Mouse (Mus musculus): ENCODE results near the gene Skp2. TPM values are rescaled to one million over a fixed set of nuclear protein-coding genes. Genes with fewer than 3 reads are reported as not detected.
A peak's percentile ranks its signal among the peaks of the same experiment; 100 is the strongest.

Skp2 gene
- polyA plus RNA-seq, 1 experiment: 22.1 TPM

DNA sequence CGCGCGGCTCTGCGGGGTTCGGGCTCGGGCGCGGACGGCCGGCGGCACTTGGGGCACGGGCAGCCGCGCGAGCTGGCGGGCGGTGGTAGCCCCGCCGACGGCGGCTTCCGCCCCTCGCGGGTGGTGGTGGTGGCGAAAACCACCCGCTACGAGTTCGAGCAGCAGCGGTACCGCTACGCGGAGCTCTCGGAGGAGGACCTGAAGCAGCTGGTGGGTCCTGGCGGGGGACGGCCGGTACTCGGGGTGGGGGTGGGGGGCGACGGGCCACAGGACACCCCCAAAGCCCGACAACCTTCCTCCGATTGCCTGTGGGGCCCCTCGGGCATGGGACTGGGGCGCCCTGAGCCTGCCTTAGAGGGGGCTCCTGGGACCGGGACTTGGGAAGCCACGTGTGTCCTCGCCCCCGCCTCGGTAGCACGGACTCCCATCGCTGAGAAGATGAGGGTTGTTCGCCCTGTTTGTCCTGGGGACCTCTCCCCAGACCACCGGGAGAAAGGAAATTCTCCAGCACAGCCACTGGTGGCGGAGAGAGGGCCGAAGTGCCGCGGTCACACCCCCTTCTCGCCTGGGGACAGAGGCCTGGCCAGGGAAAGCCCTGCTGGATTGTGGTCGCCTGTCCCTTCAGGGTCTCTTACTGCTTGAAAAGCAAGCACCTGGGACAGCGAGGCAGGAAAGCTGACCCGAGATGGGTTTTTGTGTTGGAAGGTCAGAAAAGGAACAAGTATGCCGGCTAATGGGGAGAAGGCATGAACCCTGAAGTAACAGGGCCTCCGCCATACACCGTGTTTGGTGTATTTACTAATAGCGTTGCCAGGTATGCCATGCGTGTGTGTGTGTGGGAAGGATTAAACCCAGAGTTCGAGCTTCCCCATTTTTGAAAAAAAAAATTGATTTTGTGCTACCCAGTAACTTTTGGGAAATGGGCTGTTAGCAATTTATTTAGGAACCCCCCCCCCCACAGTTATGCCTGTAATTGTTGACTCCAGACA, 83.4 kb downstream of the Skp2 start:
- Histone ChIP-seq H3K4me1 (ENCODE audit: control insufficient read depth, insufficient read depth, low read length) (peaks cover 6% of the 10 kb centered on the region), H3K27ac (ENCODE audit: insufficient read depth, low read length) (no peak overlapping the region), H3K4me3 (ENCODE audit: insufficient read depth, low read length) (peak overlapping the region; percentile 61)
- no peak for TF ChIP-seq POLR2A (IDR thresholded peaks at IDR 0.05; ENCODE audit: low read depth, low read length)
- TF ChIP-seq CTCF (IDR thresholded peaks at IDR 0.05; ENCODE audit: borderline replicate concordance, insufficient read depth, low read length): no peak

DNA sequence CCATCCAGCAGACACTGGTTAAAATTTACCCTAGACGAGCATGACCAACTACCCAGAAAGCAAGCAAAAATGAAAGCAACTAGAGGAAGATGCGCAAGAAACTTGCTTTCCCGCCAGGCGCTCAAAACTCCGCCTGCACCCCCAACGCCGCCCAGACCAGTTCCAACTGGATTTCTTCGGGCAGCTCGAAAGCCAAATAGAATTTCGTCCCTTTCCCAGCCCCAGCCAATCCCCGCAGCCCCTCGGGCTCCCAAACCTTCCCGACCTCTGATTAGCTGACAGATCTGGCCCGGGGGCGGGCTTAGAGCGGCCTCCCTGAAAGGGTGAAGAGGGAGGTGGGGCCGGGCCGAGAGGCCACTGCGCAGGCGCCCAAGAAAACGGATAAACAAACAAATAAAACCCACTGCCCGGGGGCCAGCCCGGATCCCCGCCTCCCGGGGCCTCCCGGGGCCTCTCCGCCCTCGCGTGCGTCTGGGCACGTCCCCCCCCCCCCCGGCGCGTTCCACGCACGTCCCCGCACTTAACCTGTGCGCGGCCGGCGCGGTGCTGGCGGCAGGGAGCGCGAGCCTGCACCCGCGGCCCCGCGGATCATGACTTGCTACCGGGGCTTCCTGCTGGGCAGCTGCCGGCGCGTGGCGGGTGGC, 84.2 kb downstream of the Skp2 start, which contains the start of gene Nadk2:
Nadk2 (plus strand) TSS at position 349 of the 644 bp plus-strand sequence.
- Histone ChIP-seq H3K4me1 (ENCODE audit: control insufficient read depth, insufficient read depth, low read length) (peaks cover 6% of the 10 kb centered on the region), H3K4me3 (ENCODE audit: insufficient read depth, low read length) (peak within 1 kb of the TSS; percentile 91), H3K27ac (ENCODE audit: insufficient read depth, low read length) (peak within 1 kb of the TSS; percentile 60; the same call in 1 of the 2 replicates)
- TF ChIP-seq CTCF (IDR thresholded peaks at IDR 0.05; ENCODE audit: borderline replicate concordance, insufficient read depth, low read length): no peak
- peak; percentile 52 for TF ChIP-seq POLR2A (IDR thresholded peaks at IDR 0.05; ENCODE audit: low read depth, low read length)

DNA sequence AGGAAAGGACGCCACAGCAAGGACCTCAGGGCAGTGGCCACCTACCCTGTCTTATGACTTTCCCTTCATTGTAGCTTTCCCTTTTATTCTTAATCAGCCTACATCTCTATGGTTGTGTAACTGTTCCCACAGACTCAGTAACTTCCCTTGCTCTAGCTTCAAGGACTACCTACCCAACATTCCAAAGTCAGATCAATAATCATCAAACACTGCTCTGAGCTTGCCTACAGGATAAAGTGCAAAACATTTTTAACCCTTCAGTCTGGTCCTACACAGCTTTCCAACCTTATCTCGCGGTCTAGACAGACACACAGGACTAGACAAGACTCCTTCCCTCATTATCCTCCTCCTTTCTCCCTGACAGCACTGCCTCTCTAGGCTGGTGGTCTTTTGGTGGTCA, 84.9 kb downstream of the Skp2 start:
- H3K4me3 ChIP-seq (ENCODE audit: insufficient read depth, low read length): peak overlapping the region; percentile 91
- H3K27ac ChIP-seq (ENCODE audit: insufficient read depth, low read length): peak overlapping the region; percentile 60; the same call in 1 of the 2 replicates
- TF ChIP-seq CTCF (IDR thresholded peaks at IDR 0.05; ENCODE audit: borderline replicate concordance, insufficient read depth, low read length): no peak
- TF ChIP-seq POLR2A (IDR thresholded peaks at IDR 0.05; ENCODE audit: low read depth, low read length): no peak
- peaks cover 3% of the 10 kb centered on the region; the same call in 1 of the 2 replicates for H3K4me1 ChIP-seq (ENCODE audit: control insufficient read depth, insufficient read depth, low read length)

DNA sequence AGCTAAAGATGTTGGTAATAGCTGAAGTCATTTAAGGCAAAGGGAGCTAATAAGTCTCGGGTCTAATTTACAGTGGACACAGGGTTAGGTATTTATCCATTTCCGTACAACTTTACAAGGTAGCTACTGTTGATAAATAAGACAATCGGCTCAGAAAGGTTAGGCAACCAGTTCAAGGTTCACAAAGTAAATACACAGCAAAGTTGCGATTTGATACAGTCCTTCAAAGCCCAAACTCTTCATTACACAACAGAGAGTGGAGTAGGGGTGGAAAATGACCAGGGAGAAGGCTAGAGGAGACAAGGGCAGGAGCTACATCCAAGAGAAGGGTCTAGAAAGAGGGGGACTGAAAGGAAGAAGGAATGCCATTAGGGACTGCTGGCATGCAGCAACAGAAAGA, 86.3 kb downstream of the Skp2 start:
- TF ChIP-seq CTCF (IDR thresholded peaks at IDR 0.05; ENCODE audit: borderline replicate concordance, insufficient read depth, low read length): no peak
- TF ChIP-seq POLR2A (IDR thresholded peaks at IDR 0.05; ENCODE audit: low read depth, low read length): no peak
- no peak overlapping the region for H3K27ac ChIP-seq (ENCODE audit: insufficient read depth, low read length)
- H3K4me1 ChIP-seq (ENCODE audit: control insufficient read depth, insufficient read depth, low read length): no peaks in the 10 kb centered on the region
- H3K4me3 ChIP-seq (ENCODE audit: insufficient read depth, low read length): no peak overlapping the region

Other genes starting within 250 kb of the Skp2 start
- not detected in 2 replicates for gene Ranbp3l, start 187.5 kb downstream of the Skp2 start, polyA plus RNA-seq (2011; ENCODE audit: insufficient read length, low read depth, missing spikeins)
- gene Nadk2, start 84.2 kb downstream of the Skp2 start, polyA plus RNA-seq (2011; ENCODE audit: insufficient read length, low read depth, missing spikeins): 16.8 and 17.7 TPM in 2 replicates
- gene Lmbrd2, start 14.9 kb downstream of the Skp2 start, polyA plus RNA-seq (2011; ENCODE audit: insufficient read length, low read depth, missing spikeins): 24.6 and 24.7 TPM in 2 replicates
- not detected in 2 replicates for gene Ugt3a1, start 121.5 kb upstream of the Skp2 start, polyA plus RNA-seq (2011; ENCODE audit: insufficient read length, low read depth, missing spikeins)
- gene Ugt3a2, start 180.1 kb upstream of the Skp2 start, polyA plus RNA-seq (2011; ENCODE audit: insufficient read length, low read depth, missing spikeins): not detected in 2 replicates

Data from embryonic fibroblast, embryonic 13.5 days (primary cell).